ENCODE assay signal across 8 mouse cellular contexts in genomic region chr2:181134591-181135445, GRCm38 (mm10). TPM values are rescaled to one million over a fixed set of nuclear protein-coding genes. Genes with fewer than 3 reads are reported as not detected.
DNase-seq lines count a peak whose midpoint lies in the region; ATAC-seq and TF ChIP-seq lines count a peak whose summit lies in the region.

Gene Kcnq2, minus strand, starts transcription at chr2:181135300.

- H3K27me3 ChIP-seq in heart, embryonic 13.5 days (replicated peaks) = peaks cover 99% of the 10 kb centered on the region
- peaks cover 68% of the 10 kb centered on the region for H3K27me3 ChIP-seq in forebrain, embryonic 10.5 days (ENCODE audit: poor library complexity, severe bottlenecking)
- peaks cover 22% of the 10 kb centered on the region for H3K27me3 ChIP-seq in small intestine, adult 2 months (ENCODE audit: control insufficient read depth, insufficient read depth, low read length)

- peak within 1 kb of the TSS; percentile 54 for H3K4me3 ChIP-seq in heart, embryonic 13.5 days
- H3K4me3 ChIP-seq in forebrain, embryonic 10.5 days = peak within 1 kb of the TSS; percentile 71
- 0 out of 2 replicates have a peak within 1 kb of the TSS, but pooled peaks have one; percentile 5 for H3K4me3 ChIP-seq in small intestine, adult 2 months (ENCODE audit: low read depth, low read length)

- TF ChIP-seq POLR2A in small intestine, adult 2 months (IDR thresholded peaks at IDR 0.05; ENCODE audit: low read depth, low read length) = no peak

- under 1% methylated on average over 104 of the region's 104 CpGs for WGBS in heart, embryonic 13.5 days
- under 1% methylated on average over 104 of the region's 104 CpGs for WGBS in forebrain, embryonic 10.5 days
- under 1% methylated on average over 104 of the region's 104 CpGs for WGBS in small intestine, adult 2 months

- H3K36me3 ChIP-seq in heart, embryonic 13.5 days = no peaks in the 10 kb centered on the region
- no peaks in the 10 kb centered on the region for H3K36me3 ChIP-seq in forebrain, embryonic 10.5 days (replicated peaks)
- H3K36me3 ChIP-seq in small intestine, adult 2 months (ENCODE audit: control insufficient read depth, insufficient read depth, low read length) = no peaks in the 10 kb centered on the region

- no peak for DNase-seq in heart, adult 11 months
- peak; percentile 80 for DNase-seq in R1 (ENCODE audit: low read depth, low spot score)
- no peak for DNase-seq in forebrain, embryonic 10.5 days (ENCODE audit: extremely low spot score, low spot score)
- DNase-seq in left cerebral cortex, postnatal 4 days = peak; percentile 53
- DNase-seq in kidney, postnatal 36 days = no peak
- DNase-seq in spleen, postnatal 36 days (ENCODE audit: low spot score in 2 of 2) = no peak

- TF ChIP-seq CTCF in small intestine, adult 2 months (IDR thresholded peaks at IDR 0.05; ENCODE audit: extremely low read depth, insufficient read length, insufficient replicate concordance, low read depth, low read length) = no peak

- no peak for ATAC-seq in heart, embryonic 13.5 days (ENCODE audit: extremely low read depth, insufficient number of reproducible peaks, low FRiP score, low TSS enrichment)

- no peak within 1 kb of the TSS for H3K27ac ChIP-seq in heart, embryonic 13.5 days (replicated peaks)
- peak within 1 kb of the TSS; percentile 78 for H3K27ac ChIP-seq in forebrain, embryonic 10.5 days
- no peak within 1 kb of the TSS for H3K27ac ChIP-seq in small intestine, adult 2 months (ENCODE audit: insufficient read depth, low read depth, low read length)

- peak within 1 kb of the TSS; percentile 75 for H3K4me2 ChIP-seq in heart, embryonic 13.5 days

- H3K9me3 ChIP-seq in heart, embryonic 13.5 days = no peaks in the 10 kb centered on the region
- H3K9me3 ChIP-seq in forebrain, embryonic 10.5 days = no peaks in the 10 kb centered on the region; the same call in 1 of the 2 replicates

- H3K9ac ChIP-seq in heart, embryonic 13.5 days = peak within 1 kb of the TSS; percentile 19; the same call in 1 of the 2 replicates

- peaks cover 12% of the 10 kb centered on the region for H3K4me1 ChIP-seq in heart, embryonic 13.5 days
- H3K4me1 ChIP-seq in forebrain, embryonic 10.5 days = peaks cover 17% of the 10 kb centered on the region
- H3K4me1 ChIP-seq in small intestine, adult 2 months (ENCODE audit: control insufficient read depth, insufficient read depth, insufficient read length, low read length) = 0 out of 2 replicates have a peak, but pooled peaks cover 2% of the 10 kb centered on the region

- intact Hi-C loops in left cerebral cortex, postnatal 4 days (cut with DNase I) = no loop called here

RNA-seq across cellular contexts. Expression of gene Kcnq2, which starts in this region (rescaled TPM):
- polyA plus RNA-seq in heart, embryonic 13.5 days (2015; fragmentation: Nextera tagmentation; extraction: Ambion mirVana) = 0.19 TPM in 2 replicates
- 2.9 and 3.8 TPM in 2 replicates for polyA plus RNA-seq in forebrain, embryonic 10.5 days (2016; fragmentation: Nextera tagmentation; extraction: Ambion mirVana)
- 100 to 1,000 TPM; 191 to 195 TPM for total RNA-seq in left cerebral cortex, postnatal 4 days (2021)
- polyA plus RNA-seq in small intestine, adult 2 months (2012; rRNA removed) = 0.29 and 0.51 TPM in 2 replicates

Comparison
In these comparisons a context has a peak if more than half of its experiments do, and no peak if none do; other contexts are left out.
1. H3K4me3 ChIP-seq: peak in every context shown above with its lines; median percentile 71 in forebrain, embryonic 10.5 days; 54 in heart, embryonic 13.5 days; 5 in small intestine, adult 2 months.
2. DNase-seq: peak in R1 (single experiment) and left cerebral cortex, postnatal 4 days (single experiment); none in heart, adult 11 months (single experiment), forebrain, embryonic 10.5 days (single experiment), kidney, postnatal 36 days (0 of 2) and spleen, postnatal 36 days (0 of 2).